Mouse (Mus musculus) embryonic facial prominence, embryonic 11.5 days (tissue): ENCODE data around the gene Wdhd1. TPM values are rescaled to one million over a fixed set of nuclear protein-coding genes. Genes with fewer than 3 reads are reported as not detected.
"Not testable (repeated sequence)": the region's sequence is repeated elsewhere in the genome, so short reads cannot be mapped to it uniquely, and the experiment has no call there.

ENCODE experiments used
- ATAC-seq: fragments of 200-750 bp; cut with Nextera tagmentation; replicated peaks from 2 replicates; pipeline ENCODE4 v1.8.0; 2017; ENCODE audit warnings: low read depth; ENCODE audit not compliant: insufficient number of reproducible peaks, low FRiP score, low TSS enrichment
- DNase-seq: peaks from one replicate; pipeline ENCODE4 v3.0.0-alpha.2; 2015; ENCODE audit warnings: low spot score
- H3K27ac ChIP-seq: fragments of 300-500 bp; sonication (generic); replicated peaks from 2 replicates; pipeline ENCODE4 v1.5.1; 2014; ENCODE audit warnings: mild to moderate bottlenecking, low read depth, low read length, control low read depth
- H3K27me3 ChIP-seq: fragments of 300-500 bp; sonication (generic); 2 replicates; pipeline ENCODE4 v1.6.1; 2014; ENCODE audit warnings: mild to moderate bottlenecking, low read length, moderate library complexity, mixed read lengths; ENCODE audit not compliant: control insufficient read depth, insufficient read depth
- H3K36me3 ChIP-seq: fragments of 300-500 bp; sonication (generic); replicated peaks from 2 replicates; pipeline ENCODE4 v1.6.1; 2014; ENCODE audit warnings: low read depth, mild to moderate bottlenecking, low read length, moderate library complexity, mixed read lengths; ENCODE audit not compliant: control insufficient read depth, insufficient read depth
- H3K4me1 ChIP-seq: fragments of 300-500 bp; sonication (generic); 2 replicates; pipeline ENCODE4 v1.6.1; 2014; ENCODE audit warnings: low read length, mixed read lengths; ENCODE audit not compliant: control insufficient read depth, insufficient read depth
- H3K4me2 ChIP-seq: fragments of 300-500 bp; sonication (generic); 2 replicates; pipeline ENCODE4 v1.6.1; 2014; ENCODE audit warnings: low read depth, mild to moderate bottlenecking, control low read depth, low read length, moderate library complexity
- H3K4me3 ChIP-seq: fragments of 300-500 bp; sonication (generic); 2 replicates; pipeline ENCODE4 v1.5.1; 2014; ENCODE audit warnings: low read depth, low read length, control low read depth
- H3K9ac ChIP-seq: fragments of 300-500 bp; sonication (generic); replicated peaks from 2 replicates; pipeline ENCODE4 v1.6.1; 2014; ENCODE audit warnings: mild to moderate bottlenecking, control low read depth, low read length
- H3K9me3 ChIP-seq: fragments of 300-500 bp; sonication (generic); replicated peaks from 2 replicates; pipeline ENCODE4 v1.6.1; 2016; ENCODE audit warnings: mild to moderate bottlenecking, low read length, inconsistent platforms, mixed read lengths; ENCODE audit not compliant: control insufficient read depth
- WGBS: fragments of 180-500 bp; shearing (Covaris S2); extraction: QIAGEN DNeasy Blood & Tissue Kit; methylation state at CpG from one replicate; pipeline ENCODE4 v1.1.7; 2014; 5-methylcytosine and 5-hydroxymethylcytosine counted together
- polyA plus RNA-seq: library from polyadenylated mRNA; unstranded; fragments of >200 nt; fragmentation: Nextera tagmentation; extraction: Ambion mirVana; gene quantifications from 2 replicates; pipeline ENCODE4 v1.2.1, GENCODE M21; 2014

Gene Wdhd1
- 52.5 and 52.8 TPM in 2 replicates for polyA plus RNA-seq

DNA sequence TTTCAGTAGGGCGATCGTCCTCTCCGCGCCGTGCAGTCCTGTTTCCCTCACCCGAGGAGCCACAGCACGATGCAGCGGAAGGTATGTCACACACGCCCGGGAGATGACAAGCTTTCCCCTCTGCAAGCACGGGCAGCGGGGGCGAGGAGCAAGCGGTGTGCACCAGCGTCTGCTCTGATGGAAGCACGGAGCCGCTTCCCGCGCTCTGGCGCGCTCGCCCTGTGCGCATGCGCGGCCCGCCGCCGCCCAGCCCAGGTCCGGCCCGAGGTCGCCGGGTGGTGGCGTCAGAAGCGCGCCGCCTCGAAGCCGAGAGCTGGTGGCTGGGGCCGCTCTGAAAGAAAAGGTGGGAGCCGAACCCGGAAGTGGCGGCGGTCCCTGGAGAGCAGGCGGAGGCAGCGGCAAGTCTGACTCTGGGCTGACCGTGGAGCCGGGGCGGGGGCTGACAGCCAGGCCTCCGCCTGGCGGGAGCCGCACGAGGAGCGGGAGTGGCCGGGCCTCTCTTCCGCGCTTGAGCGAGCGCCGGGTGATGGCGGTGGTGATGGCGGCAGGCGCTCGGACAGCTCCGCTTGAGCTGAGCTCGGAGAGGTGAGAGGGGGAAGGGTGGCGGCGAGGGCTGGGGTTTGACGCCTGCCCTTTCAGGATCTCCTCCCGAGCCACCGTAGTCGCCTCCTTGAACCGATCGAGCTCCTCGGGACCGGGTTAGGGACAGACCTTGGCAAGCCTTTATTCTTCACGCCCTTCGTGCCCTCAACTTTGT lies at the start of gene Wdhd1, which contains the start of gene Socs4:
TSS of gene Wdhd1 (minus strand) at position 221 of the 757 bp plus-strand sequence.
TSS of gene Socs4 (plus strand) at position 295 of the 757 bp plus-strand sequence.
- ATAC-seq (peak; percentile 98), DNase-seq (peak; percentile 94)
- H3K4me3 ChIP-seq: peak within 1 kb of the TSS; percentile 87

DNA sequence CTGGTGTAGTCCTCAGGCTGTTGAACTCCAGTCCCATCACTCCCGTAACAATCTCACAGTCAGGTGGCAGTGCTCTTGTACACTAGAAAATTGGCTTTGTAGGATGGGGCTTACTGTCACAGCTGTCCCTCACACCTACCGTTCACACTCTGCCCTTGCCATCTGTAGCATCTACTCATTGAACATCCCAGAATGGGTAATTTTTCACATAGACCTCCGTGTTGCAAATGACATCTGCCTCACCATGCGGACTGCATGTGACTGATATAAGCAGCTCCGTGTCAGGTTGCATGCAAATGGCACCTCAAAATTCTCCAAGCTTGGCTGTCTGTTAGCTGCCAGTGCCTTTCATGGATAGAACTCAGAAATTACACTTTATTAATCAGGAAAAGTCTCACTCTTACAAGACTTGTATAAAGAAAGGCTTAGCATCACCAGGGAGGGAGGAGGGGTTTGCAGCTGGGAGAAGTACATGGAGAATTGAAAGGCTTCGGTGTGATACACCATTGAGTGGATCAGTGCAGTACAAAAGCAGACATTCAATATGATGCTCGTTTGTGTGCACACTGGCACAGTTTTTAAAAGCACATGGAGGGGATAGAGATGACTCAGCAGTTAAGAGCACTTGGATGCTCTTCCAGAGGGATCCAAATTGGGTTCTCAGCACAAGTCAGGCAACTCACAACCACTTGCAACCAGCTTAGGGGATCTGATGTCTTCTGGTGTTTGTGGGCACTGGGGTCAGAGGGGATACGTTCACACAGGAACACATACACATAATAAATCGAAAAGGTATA lies 49.5 kb upstream of the Wdhd1 start:
- DNase-seq (no peak), ATAC-seq (no peak)
- no peak overlapping the region for H3K9ac ChIP-seq
- H3K4me3 ChIP-seq: no peak overlapping the region
- no peaks in the 10 kb centered on the region for H3K9me3 ChIP-seq
- no peak overlapping the region for H3K27ac ChIP-seq
- no peaks in the 10 kb centered on the region for H3K4me1 ChIP-seq
- H3K4me2 ChIP-seq: no peak overlapping the region
- H3K36me3 ChIP-seq: no peaks in the 10 kb centered on the region; the same call in 1 of the 2 replicates
- 83% methylated on average over 9 of the region's 9 CpGs for WGBS
- H3K27me3 ChIP-seq: no peaks in the 10 kb centered on the region

More for the DNA sequence above, at the start of gene Wdhd1, which contains the start of gene Socs4:
- no peaks in the 10 kb centered on the region for H3K27me3 ChIP-seq
- H3K9me3 ChIP-seq: no peaks in the 10 kb centered on the region
- under 1% methylated on average over 74 of the region's 77 CpGs for WGBS
- H3K4me1 ChIP-seq: no peaks in the 10 kb centered on the region
- peak within 1 kb of the TSS; percentile 72 for H3K4me2 ChIP-seq
- H3K9ac ChIP-seq: peak within 1 kb of the TSS; percentile 87
- no peaks in the 10 kb centered on the region; the same call in none of the 2 replicates for H3K36me3 ChIP-seq
- H3K27ac ChIP-seq: peak within 1 kb of the TSS; percentile 87

DNA sequence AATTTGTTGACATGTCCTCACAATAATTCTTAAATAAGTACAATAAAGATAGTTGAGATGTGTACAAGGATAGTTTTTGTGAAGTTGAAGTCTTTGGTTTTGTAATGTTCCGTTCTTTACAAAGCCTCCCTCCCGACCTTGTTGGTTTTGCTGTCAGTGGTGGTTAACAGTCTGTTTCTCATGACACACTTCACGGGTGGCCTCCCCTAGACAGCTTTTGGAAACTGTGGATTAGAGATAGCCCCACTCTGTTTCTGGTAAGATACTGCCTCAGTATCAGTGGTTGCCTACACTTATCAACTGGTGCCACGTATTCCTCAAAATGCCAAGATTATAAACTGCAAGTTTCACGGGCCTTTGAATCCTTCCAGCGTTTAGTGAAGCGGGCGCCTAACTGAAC lies 44.9 kb upstream of the Wdhd1 start:
- H3K36me3 ChIP-seq, H3K4me3 ChIP-seq, ATAC-seq, H3K4me1 ChIP-seq, H3K9ac ChIP-seq, H3K4me2 ChIP-seq, DNase-seq, H3K27ac ChIP-seq, H3K27me3 ChIP-seq, H3K9me3 ChIP-seq: not testable (repeated sequence)
- 94% methylated on average over 4 of the region's 8 CpGs for WGBS

DNA sequence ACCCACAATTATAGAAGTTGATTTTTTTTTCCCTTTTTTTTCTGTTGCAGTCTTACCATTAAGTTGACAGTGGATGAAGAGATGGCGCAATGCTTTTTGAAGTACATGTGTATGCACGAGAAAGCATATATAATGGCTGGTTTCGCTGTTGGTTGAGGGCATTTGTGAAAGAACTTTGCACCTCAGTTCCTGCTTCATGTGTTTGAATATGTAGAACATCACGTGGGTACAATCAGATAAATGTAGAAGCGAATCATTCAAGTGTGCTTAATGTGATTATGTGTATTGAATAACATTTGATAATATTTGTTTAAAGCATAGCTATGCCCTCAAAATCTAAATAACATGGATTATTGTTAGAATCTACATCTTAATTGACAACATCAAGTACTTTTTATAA lies 42.7 kb upstream of the Wdhd1 start:
- H3K36me3 ChIP-seq: no peaks in the 10 kb centered on the region; the same call in 1 of the 2 replicates

DNA sequence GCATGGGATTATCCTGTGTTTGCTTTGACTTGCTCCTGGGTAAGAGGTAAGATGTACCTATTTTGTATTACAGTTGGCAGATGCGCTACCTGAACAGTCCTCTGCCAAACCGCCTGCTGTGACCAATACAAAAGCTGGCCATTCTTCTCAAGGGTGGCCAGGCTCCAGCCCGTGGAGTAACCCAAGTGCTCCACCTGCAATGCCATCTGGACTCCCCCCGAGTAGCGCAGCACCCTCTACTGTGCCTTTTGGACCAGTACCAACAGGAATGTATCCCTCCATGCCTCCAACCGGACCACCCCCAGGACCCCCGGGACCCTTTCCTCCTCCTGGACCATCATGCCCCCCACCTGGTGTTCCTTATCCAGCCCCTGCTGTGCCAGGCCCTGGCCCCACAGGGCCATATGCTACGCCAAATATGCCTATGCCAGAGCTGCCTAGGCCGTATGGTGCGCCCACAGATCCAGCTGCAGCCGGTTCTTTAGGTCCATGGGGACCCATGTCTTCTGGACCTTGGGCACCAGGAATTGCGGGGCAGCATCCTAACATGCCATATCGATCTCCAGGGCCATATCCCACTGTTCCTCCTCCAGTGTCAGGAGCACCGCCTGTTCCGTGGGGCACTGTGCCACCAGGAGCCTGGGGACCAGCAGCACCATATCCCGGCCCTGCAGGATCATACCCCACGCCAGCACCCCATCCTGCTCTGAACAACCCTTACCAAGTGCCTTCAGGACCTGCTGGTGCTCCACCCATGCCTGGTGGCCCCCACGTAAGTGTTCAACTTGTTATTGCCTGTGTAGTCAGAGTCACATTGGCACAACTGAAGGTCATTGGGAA lies 33.9 kb upstream of the Wdhd1 start:
- DNase-seq (no peak), ATAC-seq (no peak)
- 95% methylated on average over 18 of the region's 18 CpGs for WGBS
- no peaks in the 10 kb centered on the region for H3K27me3 ChIP-seq
- no peaks in the 10 kb centered on the region for H3K4me1 ChIP-seq
- H3K9me3 ChIP-seq: no peaks in the 10 kb centered on the region
- H3K4me2 ChIP-seq: no peak overlapping the region
- H3K27ac ChIP-seq: no peak overlapping the region
- H3K4me3 ChIP-seq: no peak overlapping the region
- H3K9ac ChIP-seq: no peak overlapping the region
- H3K36me3 ChIP-seq: peaks cover 13% of the 10 kb centered on the region

More for the DNA sequence above, 42.7 kb upstream of the Wdhd1 start:
- no peaks in the 10 kb centered on the region for H3K9me3 ChIP-seq
- H3K9ac ChIP-seq: no peak overlapping the region
- H3K4me1 ChIP-seq: no peaks in the 10 kb centered on the region
- no peak overlapping the region for H3K27ac ChIP-seq
- no peak overlapping the region for H3K4me3 ChIP-seq
- WGBS: 93% methylated on average over 5 of the region's 5 CpGs
- ATAC-seq (no peak), DNase-seq (no peak)
- no peak overlapping the region for H3K4me2 ChIP-seq
- no peaks in the 10 kb centered on the region for H3K27me3 ChIP-seq

DNA sequence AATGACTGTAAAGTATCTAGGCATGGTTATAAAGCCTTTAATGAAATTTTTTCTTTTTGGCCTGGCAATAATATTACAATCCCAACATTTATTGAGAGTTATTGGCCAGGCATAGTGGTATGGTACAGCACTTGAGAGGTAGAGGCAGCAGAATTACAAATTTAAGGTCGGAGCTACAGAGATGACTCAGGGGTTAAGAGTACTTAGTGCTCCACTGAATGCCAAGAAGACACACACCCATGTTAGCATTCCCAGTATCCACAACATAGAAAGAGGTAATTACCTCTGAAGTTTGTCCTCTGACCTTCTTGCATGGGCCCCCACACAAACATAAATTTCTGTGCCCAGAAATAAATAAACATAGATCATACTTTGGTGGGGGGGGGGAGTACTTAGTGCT lies 32.4 kb upstream of the Wdhd1 start:
- Histone ChIP-seq H3K9ac (no peak overlapping the region), H3K36me3 (peaks cover 13% of the 10 kb centered on the region), H3K4me3 (no peak overlapping the region), H3K4me2 (no peak overlapping the region), H3K9me3 (no peaks in the 10 kb centered on the region), H3K27ac (no peak overlapping the region), H3K27me3 (no peaks in the 10 kb centered on the region), H3K4me1 (no peaks in the 10 kb centered on the region)
- no peak for ATAC-seq
- 100% methylated on average over 1 of the region's 1 CpGs for WGBS
- DNase-seq: no peak

DNA sequence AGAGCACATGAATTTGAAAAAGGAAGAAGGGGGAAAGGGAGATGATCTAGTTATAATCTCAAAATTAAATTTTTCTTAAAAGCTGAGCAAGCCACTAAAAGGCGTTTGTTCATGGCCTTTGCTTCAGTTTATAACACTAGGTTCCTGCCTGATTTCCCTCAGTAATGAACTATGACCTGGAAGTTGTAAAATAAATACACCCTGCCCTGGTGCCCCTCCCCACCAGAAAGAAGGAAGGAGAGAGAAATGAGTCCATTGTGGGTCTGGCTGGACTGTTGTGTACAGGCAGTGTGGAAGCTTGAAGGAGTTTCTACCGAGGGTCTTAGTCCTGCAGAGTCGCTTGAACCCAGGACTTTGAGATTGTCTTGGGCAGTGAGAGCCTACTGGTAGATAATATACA lies 31.0 kb upstream of the Wdhd1 start:
- no peaks in the 10 kb centered on the region for H3K4me1 ChIP-seq
- H3K27ac ChIP-seq: no peak overlapping the region
- no peak overlapping the region for H3K4me2 ChIP-seq
- 83% methylated on average over 3 of the region's 3 CpGs for WGBS
- H3K9me3 ChIP-seq: no peaks in the 10 kb centered on the region
- H3K27me3 ChIP-seq: no peaks in the 10 kb centered on the region
- DNase-seq: no peak
- H3K4me3 ChIP-seq: no peak overlapping the region
- ATAC-seq: no peak
- H3K9ac ChIP-seq: no peak overlapping the region
- peaks cover 13% of the 10 kb centered on the region for H3K36me3 ChIP-seq
